Mouse (Mus musculus) ES-E14 (cell line): ENCODE data around the gene Tmem191c.

Experiments
- CHD2 ChIP-seq: IDR thresholded peaks from 2 replicates; pipeline ENCODE4 v1.6.1; 2014; ENCODE audit warnings: mild to moderate bottlenecking, low read depth, low read length, inconsistent platforms
- HCFC1 ChIP-seq: IDR thresholded peaks from 2 replicates; pipeline ENCODE4 v1.6.1; 2012; ENCODE audit warnings: low read length, inconsistent platforms, borderline replicate concordance; ENCODE audit not compliant: insufficient read depth
- MAFK ChIP-seq: IDR thresholded peaks from 2 replicates; pipeline ENCODE4 v1.6.1; 2014; ENCODE audit warnings: mild to moderate bottlenecking, low read depth, low read length, inconsistent platforms; ENCODE audit not compliant: insufficient read depth
- ZC3H11A ChIP-seq: IDR thresholded peaks from 2 replicates; pipeline ENCODE4 v1.6.1; 2012; ENCODE audit warnings: low read depth, mild to moderate bottlenecking, inconsistent platforms, low read length, borderline replicate concordance
- ZNF384 ChIP-seq: IDR thresholded peaks from 2 replicates; pipeline ENCODE4 v1.6.1; 2012; ENCODE audit warnings: low read depth, low read length, inconsistent platforms

DNA sequence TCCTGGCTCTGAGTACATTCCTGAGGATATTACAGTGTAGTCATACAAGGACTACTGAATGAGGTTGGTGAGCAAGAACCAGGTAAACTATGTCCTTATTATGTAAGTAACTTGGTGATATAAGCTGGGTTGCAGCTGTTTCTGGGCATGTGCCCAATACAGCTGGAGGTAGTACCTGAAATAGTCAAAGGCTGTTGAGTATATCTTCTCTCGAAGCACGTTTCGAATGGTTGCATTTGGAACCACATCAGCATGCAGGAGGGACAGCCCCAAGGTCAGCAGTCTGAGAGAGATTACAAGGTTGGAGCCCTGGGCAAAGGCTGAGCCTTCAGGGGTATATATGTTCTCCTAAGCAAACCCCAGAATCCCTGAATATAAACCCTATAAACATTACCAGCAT is 24.9 kb downstream of the Tmem191c start:
- no peak for TF ChIP-seq ZC3H11A
- no peak for TF ChIP-seq ZNF384
- no peak for TF ChIP-seq MAFK
- TF ChIP-seq CHD2, result no peak
- no peak for TF ChIP-seq HCFC1
